Mouse (Mus musculus) embryo, embryonic 11 days (tissue): ENCODE data around the gene Rac2.

ENCODE experiments used
- DNase-seq: peaks from one replicate; pipeline ENCODE4 v3.0.0-alpha.2; 2015

Rac2 gene

GRCm38 (mm10) chr15:78518221-78518620 is 54.4 kb downstream of the Rac2 start:
- DNase-seq, result no peak

DNA sequence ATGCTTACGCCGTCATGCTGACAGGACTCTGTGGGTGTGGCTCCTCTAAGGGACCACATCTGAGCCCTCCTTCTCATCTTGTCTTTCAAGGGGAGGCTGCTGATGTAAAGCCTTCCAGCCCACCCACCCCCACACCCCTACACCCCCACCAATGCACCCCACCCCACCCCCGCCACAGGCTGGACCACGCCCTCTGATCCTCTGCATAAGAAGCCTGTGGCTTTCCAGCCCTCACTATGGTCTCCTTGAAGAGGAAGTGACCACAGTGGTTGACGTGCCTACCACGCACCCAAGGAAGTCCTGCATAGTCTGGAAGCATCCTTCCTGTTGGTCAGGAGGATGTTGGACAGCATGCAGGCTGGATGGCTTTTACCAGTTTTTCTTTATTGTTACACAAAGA is 56.8 kb downstream of the Rac2 start:
- no peak for DNase-seq

- peak; percentile 84 for DNase-seq
Measured at GRCm38 (mm10) chr15:78514393-78515146, 58.0 kb downstream of the Rac2 start.

DNA sequence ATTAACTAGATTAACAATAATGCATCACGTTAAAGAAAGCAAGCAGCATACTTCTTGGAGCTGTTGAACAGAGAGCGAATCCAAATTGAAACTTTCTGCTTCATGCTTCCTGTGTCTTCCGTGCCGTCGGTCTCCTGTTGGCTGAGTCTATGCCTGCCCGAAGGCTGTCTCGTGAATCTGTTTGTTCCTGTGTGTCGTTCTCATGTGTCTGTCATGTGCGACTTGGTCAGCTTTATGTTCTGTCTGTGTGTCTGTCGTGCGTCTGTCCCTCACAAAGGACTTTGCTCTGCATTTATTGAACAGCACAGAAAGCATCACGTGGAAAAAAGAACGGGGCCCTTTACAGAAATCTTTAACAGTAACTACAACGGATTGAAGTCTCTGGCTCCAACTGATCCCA is 59.6 kb downstream of the Rac2 start:
- DNase-seq, result no peak

DNA sequence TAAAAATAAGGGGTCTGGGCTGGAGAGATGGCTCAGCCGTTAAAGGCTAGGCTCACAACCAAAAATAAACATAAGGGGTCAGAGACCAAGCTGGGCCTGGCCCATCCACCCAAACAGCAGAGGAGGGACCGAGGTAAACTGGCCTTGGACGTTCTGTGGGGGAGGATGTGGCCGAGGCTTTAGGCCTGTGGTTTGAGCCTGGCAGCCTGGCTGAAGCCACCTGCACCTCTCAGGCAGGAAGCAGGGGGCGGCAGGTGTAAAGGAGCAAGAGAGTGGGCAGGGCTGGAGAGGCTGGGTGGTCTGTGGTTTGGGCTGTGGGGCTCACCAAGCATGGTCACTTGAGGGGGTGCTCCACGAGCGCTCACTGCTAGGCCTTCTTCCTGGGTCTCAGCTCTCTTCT is 60.6 kb downstream of the Rac2 start:
- DNase-seq, result no peak

GRCm38 (mm10) chr15:78510736-78511135 is 61.8 kb downstream of the Rac2 start:
- no peak for DNase-seq

- no peak for DNase-seq
Measured at GRCm38 (mm10) chr15:78510121-78510576, 62.4 kb downstream of the Rac2 start.

- peak; percentile 71 for DNase-seq
Measured at GRCm38 (mm10) chr15:78509297-78509899, 63.2 kb downstream of the Rac2 start.
